Mouse (Mus musculus) left cerebral cortex, adult 2 months (tissue): ENCODE measurements around the gene Dph1. TPM values are rescaled to one million over a fixed set of nuclear protein-coding genes. Genes with fewer than 3 reads are reported as not detected.

ENCODE experiments used
- DNase-seq, 2 experiments: peaks; one replicate each; pipeline ENCODE4 v3.0.0; 2021 to 2022; ENCODE audit warnings: low spot score in 2 of 2, mixed read lengths in 1 of 2; ENCODE audit errors: extremely low spot score in 1 of 2
- H3K27ac ChIP-seq: fragments of 200-600 bp; 2 replicates; pipeline ENCODE4 v1.8.1; 2022
- H3K4me3 ChIP-seq: fragments of 200-600 bp; 2 replicates; pipeline ENCODE4 v1.8.1; 2022
- CTCF ChIP-seq: fragments of 200-600 bp; IDR thresholded peaks from 2 replicates; pipeline ENCODE4 v1.8.1; 2022; ENCODE audit warnings: antibody characterized with exemption, mild to moderate bottlenecking, moderate library complexity
- intact Hi-C: fragments of 180-260 bp; cut with DNase I; formaldehyde crosslinking; loops from one replicate; pipeline ENCODE4 v1.15.1; 2025
- microRNA-seq, 2 experiments: library from miRNA; unstranded; fragments of <30 nt; microRNA quantifications; one replicate each; pipeline ENCODE4 v1.2.0; 2021
- total RNA-seq, 2 experiments: library from RNA; stranded (reverse); gene quantifications; 2 replicates each; pipeline ENCODE4 v1.2.3; 2021

Dph1 gene
- total RNA-seq, 2 experiments from 2014 or later, result 27.9 to 28.9 TPM

DNA sequence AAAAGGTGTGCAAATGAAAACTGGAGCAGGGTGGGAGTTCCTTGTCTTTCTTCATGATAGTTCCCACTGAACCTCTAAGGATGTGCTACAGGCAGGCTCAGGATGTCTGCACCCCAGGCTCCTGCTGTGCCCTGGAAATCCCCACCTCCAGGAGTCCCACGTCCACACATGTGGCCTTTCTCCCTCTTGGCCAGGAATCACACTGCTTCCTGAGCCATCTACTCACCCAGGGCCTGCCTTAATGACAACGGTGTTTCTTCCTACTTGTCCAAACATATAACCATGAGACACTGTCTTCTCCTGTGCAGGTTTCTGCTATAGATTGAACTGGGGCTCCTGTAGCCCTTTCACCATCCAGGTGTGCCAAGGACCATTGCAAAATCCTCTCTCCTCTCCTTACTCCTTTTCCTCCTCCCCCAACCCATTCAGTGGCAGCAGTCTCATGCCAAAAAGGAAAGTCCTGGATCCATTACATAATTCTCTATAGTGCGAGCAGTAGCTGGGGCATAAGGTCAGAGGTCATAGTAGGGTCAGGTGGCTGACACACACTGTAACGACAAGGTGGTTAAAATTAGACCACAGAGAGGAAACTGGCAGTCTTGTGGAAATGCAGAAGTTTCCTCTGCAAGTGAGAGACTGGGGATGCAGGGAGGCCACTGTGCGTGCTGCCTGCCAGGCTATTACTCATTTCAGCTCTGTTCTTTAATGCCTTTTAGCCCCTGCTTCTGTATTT is 54.2 kb downstream of the Dph1 start:
- DNase-seq, result no peak
- Histone ChIP-seq H3K4me3 (no peak overlapping the region), H3K27ac (peak overlapping the region; percentile 56; the same call in 1 of the 2 replicates)
- no peak for TF ChIP-seq CTCF
- intact Hi-C loops, result no loop called here

DNA sequence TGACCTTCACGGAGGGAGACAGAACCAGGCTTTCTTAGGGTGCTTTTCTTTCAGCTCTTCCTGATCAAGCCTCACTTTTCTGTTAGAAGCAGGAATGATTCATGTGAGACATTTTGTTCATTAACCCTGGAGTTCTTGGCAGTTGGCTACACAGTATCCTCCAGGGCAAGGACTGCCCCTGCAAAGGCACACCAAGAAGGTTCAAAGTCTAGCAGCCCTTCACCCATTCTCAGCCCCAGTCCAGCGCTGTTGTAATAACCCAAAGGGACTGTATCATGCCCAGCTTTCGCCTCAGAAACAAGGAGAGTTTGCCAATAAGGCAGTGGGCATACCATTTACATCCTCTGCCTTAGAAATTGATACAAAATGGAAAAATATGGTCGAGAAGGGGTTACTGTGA is 55.7 kb downstream of the Dph1 start:
- no peak for DNase-seq
- H3K27ac ChIP-seq, result no peak overlapping the region
- no peak overlapping the region for H3K4me3 ChIP-seq
- no peak for TF ChIP-seq CTCF
- intact Hi-C loops, result no loop called here

DNA sequence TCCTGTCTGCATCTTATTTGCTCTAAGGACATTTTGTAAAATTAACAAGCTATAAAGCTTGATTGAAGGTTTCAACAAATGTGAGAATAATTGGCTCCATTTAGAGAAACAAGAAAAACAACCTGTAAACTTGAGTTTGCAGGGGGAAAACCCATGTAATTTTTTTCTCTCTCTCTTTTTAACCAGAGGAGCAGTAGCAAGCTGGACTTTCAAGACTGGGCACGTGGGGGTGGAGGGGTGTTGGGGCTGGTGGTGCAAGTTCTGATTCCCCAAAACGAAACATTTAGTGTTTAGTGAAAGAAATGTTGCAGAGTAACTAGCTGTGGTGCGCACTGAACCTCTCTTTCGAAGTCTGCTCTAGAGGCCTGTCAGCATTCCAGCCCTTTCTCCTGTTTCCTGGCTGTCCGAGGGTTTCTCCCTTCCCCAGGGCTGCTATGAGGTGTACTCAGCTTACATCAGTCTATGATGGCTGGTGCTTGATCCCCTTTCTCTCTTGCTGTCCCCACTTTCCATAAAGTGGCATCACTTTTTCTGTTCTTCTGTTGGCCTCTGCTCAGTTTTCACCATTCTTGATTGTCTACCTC is 56.5 kb downstream of the Dph1 start:
- intact Hi-C loops, result no loop called here
- Histone ChIP-seq H3K27ac (no peak overlapping the region), H3K4me3 (no peak overlapping the region)
- TF ChIP-seq CTCF, result no peak
- DNase-seq, result no peak

DNA sequence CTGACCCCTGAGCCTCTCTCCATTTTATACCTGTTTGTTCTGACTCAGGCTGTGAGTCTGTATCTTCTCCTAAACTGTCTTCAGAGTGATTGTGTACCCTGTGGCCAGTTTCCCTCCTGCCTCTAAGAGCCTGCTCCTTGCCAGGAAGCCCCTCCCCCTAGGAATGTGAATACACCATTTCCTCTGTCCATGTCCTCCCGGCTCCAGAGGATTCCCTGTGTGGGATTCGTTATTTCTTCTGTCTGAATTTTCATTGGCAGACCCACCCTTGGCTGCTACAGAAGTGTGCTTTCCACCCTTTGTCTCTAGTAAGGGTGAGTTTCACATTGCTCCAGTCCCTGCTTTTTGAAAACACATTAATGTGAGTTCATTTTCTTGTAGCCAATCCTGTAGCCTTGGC is 57.1 kb downstream of the Dph1 start:
- intact Hi-C loops, result no loop called here
- no peak overlapping the region for H3K4me3 ChIP-seq
- H3K27ac ChIP-seq, result no peak overlapping the region; the same call in 1 of the 2 replicates
- DNase-seq, result no peak
- no peak for TF ChIP-seq CTCF

DNA sequence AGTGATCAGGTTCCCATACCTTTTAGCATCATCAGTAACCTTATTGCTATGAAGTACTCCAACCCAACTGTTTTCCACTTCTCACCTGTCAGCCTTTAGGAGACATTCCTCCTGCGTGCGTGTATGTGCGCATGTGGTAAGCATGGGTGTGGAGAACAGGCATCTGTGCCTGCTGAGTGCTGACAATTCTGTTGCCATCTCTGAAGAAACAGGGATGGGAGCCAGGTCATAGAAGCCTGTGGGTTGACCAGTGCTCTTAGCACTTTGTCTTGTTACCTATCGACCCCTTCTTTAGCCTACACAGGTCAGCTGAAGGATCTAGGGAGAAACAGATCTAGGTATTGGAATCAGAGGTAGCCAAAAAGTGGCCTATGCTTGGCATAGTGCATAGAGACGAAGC is 57.6 kb downstream of the Dph1 start:
- no peak overlapping the region; the same call in 1 of the 2 replicates for H3K27ac ChIP-seq
- no peak for TF ChIP-seq CTCF

DNA sequence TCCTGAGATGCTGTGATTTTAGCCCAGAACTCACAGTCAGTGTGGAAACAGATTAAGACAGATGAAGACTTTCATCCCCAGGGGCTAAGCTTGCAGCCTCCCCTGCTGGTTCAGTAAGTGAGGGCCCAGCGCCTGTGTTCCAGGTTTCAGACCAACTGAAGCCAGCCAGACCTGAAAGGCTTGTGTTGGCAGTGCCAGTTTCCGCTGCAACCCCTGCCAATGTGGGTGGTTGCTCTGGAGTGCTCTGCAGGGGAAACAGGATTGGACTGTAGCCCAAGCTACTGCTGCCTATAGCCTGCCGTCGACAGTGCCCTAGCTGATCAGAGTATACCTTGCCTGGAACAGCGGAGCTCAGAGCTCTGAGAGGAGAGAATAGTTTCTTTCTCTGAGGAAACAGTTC is 58.8 kb downstream of the Dph1 start:
- intact Hi-C loops, result no loop called here
- TF ChIP-seq CTCF, result peak; percentile 60
- H3K4me3 ChIP-seq, result no peak overlapping the region
- peak; percentile 46 to 49 for DNase-seq
- peak overlapping the region; percentile 36; the same call in 1 of the 2 replicates for H3K27ac ChIP-seq

More for the DNA sequence above, 57.6 kb downstream of the Dph1 start:
- no peak overlapping the region for H3K4me3 ChIP-seq
- intact Hi-C loops, result no loop called here
- DNase-seq, result no peak

DNA sequence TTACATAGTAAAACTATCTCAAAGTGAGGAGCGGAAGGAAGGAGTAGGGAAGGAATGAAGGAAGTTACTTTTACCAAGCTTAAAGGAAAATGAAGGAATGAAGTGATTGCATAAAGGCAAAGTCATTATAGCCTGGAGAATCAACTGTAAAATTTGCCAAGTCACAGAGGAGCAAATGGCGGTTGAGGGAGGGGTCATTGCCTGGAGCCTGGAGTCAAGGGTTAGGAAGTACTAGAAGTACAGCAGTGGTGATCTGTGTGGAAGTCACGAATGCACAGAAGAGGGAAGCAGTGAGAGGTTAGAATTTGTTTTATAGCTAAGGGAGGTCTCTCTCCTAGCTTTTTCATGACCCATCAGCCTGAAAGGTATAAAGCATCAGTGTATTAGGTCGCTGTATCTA is 59.7 kb downstream of the Dph1 start:
- H3K27ac ChIP-seq, result no peak overlapping the region; the same call in 1 of the 2 replicates
- H3K4me3 ChIP-seq, result no peak overlapping the region
- intact Hi-C loops, result no loop called here
- DNase-seq, result no peak
- no peak for TF ChIP-seq CTCF

DNA sequence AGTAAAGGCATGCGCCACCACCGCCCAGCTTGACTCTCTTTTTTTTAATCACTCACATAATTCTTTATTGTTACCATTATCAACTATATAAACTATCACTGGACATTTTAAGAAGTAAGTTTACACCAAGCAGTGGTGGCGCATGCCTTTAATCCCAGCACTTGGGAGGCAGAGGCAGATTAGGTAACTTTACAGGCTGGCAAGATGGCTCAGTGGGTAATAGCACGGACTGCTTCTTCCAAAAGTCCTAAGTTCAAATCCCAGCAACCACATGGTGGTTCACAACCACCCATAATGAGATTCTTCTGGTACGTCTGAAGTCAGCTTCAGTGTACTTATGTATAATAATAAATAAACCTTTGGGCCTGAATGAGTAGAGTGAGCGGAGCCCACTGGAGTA is 61.6 kb downstream of the Dph1 start:
- Histone ChIP-seq H3K27ac (no peak overlapping the region), H3K4me3 (no peak overlapping the region)
- TF ChIP-seq CTCF, result no peak
- DNase-seq, result no peak
- intact Hi-C loops, result no loop called here

Small RNA genes lying within 50 kb of the gene (microRNA-seq; reads per million reads assigned to microRNA genes)
- gene Mir132 (26,217 to 32,813 reads per million in 2 experiments), gene Mir212 (729 to 977 reads per million in 2 experiments)

Other genes with a start within 250 kb of the Dph1 start
- 1 to 10 TPM; 3.3 to 3.9 TPM for gene Hic1, start 21.7 kb downstream of the Dph1 start, total RNA-seq
- 10 to 100 TPM; 12.1 to 12.7 TPM for gene Ovca2, start 12.4 kb downstream of the Dph1 start, total RNA-seq
- gene Rtn4rl1, start 2.5 kb upstream of the Dph1 start, total RNA-seq, result 10 to 100 TPM; 89.0 to 99.0 TPM
- gene Rpa1, start 157.1 kb upstream of the Dph1 start, total RNA-seq, result 10 to 100 TPM; 41.9 to 42.3 TPM
- 10 to 100 TPM; 15.0 to 16.5 TPM for gene Smyd4, start 157.2 kb upstream of the Dph1 start, total RNA-seq
- gene Serpinf1, start 231.5 kb upstream of the Dph1 start, total RNA-seq, result 10 to 100 TPM in 1 of 2 experiments, 1 to 10 TPM in 1; 9.7 to 10.5 TPM
- gene Serpinf2, start 248.3 kb upstream of the Dph1 start, total RNA-seq, result under 1 TPM in 1 of 2 experiments, not detected in 1; 0.28 TPM